Mouse (Mus musculus) regulatory T cell (primary cell): ENCODE results near the gene Cfh.
"Not testable (repeated sequence)": the region's sequence is repeated elsewhere in the genome, so short reads cannot be mapped to it uniquely, and the experiment has no call there.

Experiments
- in situ Hi-C: fragments of 300-600 bp; cut with MboI, MseI; formaldehyde crosslinking; loops from one replicate; pipeline ENCODE4 v1.15.1; 2025; ENCODE audit warnings: high pct_unique_total_duplicates

Cfh gene

GRCm38 (mm10) chr1:140183664-140184063 is at the start of gene Cfh:
Gene Cfh, minus strand, starts transcription at chr1:140183764.
- in situ Hi-C loops = not testable (repeated sequence)

- in situ Hi-C loops = loop anchor here (10.0 kb wide), 1 partner anchor 482 kb away; no protein-coding TSS in a partner anchor
Observed at GRCm38 (mm10) chr1:140226673-140227072, 43.1 kb upstream of the Cfh start.

GRCm38 (mm10) chr1:140225221-140225620 is 41.7 kb upstream of the Cfh start:
- in situ Hi-C loops = loop anchor here (10.0 kb wide), 1 partner anchor 480 kb away; no protein-coding TSS in a partner anchor

- in situ Hi-C loops = no loop called here
Observed at GRCm38 (mm10) chr1:140205329-140205728, 21.8 kb upstream of the Cfh start.

- in situ Hi-C loops = not testable (repeated sequence)
Observed at GRCm38 (mm10) chr1:140188500-140188899, 4.9 kb upstream of the Cfh start.

- in situ Hi-C loops = no loop called here
Observed at GRCm38 (mm10) chr1:140183208-140183607, 356 bp downstream of the Cfh start.

- in situ Hi-C loops = no loop called here
Observed at GRCm38 (mm10) chr1:140180125-140180524, 3.4 kb downstream of the Cfh start.

GRCm38 (mm10) chr1:140175442-140175841 is 8.1 kb downstream of the Cfh start:
- in situ Hi-C loops = no loop called here

GRCm38 (mm10) chr1:140171581-140172154 is 11.9 kb downstream of the Cfh start:
- in situ Hi-C loops = no loop called here

GRCm38 (mm10) chr1:140158970-140159369 is 24.6 kb downstream of the Cfh start:
- in situ Hi-C loops = no loop called here

- in situ Hi-C loops = no loop called here
Observed at GRCm38 (mm10) chr1:140069471-140069870, 114.1 kb downstream of the Cfh start.
